Mouse (Mus musculus) left cerebral cortex, adult 2 months (tissue): ENCODE results near the gene Dst. TPM values are rescaled to one million over a fixed set of nuclear protein-coding genes. Genes with fewer than 3 reads are reported as not detected.
"Not testable (repeated sequence)": the region's sequence is repeated elsewhere in the genome, so short reads cannot be mapped to it uniquely, and the experiment has no call there.

Experiments
- DNase-seq, 2 experiments: peaks; one replicate each; pipeline ENCODE4 v3.0.0; 2021 to 2022; ENCODE audit warnings: low spot score in 2 of 2, mixed read lengths in 1 of 2; ENCODE audit errors: extremely low spot score in 1 of 2
- H3K27ac ChIP-seq: fragments of 200-600 bp; 2 replicates; pipeline ENCODE4 v1.8.1; 2022
- H3K4me3 ChIP-seq: fragments of 200-600 bp; 2 replicates; pipeline ENCODE4 v1.8.1; 2022
- CTCF ChIP-seq: fragments of 200-600 bp; IDR thresholded peaks from 2 replicates; pipeline ENCODE4 v1.8.1; 2022; ENCODE audit warnings: antibody characterized with exemption, mild to moderate bottlenecking, moderate library complexity
- intact Hi-C: fragments of 180-260 bp; cut with DNase I; formaldehyde crosslinking; loops from one replicate; pipeline ENCODE4 v1.15.1; 2025
- total RNA-seq, 2 experiments: library from RNA; stranded (reverse); gene quantifications; 2 replicates each; pipeline ENCODE4 v1.2.3; 2021

Gene Dst
- total RNA-seq, 2 experiments from 2014 or later: 264 to 266 TPM

DNA sequence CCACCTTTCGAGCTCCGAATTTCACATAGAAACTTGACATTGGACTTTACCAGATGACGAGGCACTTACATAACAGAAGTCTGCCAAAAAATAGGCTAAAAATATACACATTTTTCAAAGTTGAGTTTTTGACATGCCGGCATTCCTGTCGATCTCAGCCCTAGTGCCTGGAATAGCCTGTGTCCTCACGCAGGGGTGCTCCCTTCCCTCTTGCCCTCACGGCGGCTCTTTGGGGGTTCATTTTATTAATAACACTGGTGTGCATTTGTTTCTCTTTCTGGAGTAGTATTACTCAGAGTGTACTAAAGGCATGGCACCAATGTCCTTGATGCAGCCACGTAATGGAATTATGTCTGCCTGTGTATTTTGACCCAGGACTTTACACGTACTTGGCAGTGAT is 146.9 kb downstream of the Dst start:
- no peak for TF ChIP-seq CTCF
- intact Hi-C loops: loop anchor here (5.0 kb wide), 2 partner anchors 148 to 388 kb away; partner anchors contain the start of genes Bend6, Dst and Prim2
- H3K27ac ChIP-seq: no peak overlapping the region
- no peak for DNase-seq
- no peak overlapping the region for H3K4me3 ChIP-seq

DNA sequence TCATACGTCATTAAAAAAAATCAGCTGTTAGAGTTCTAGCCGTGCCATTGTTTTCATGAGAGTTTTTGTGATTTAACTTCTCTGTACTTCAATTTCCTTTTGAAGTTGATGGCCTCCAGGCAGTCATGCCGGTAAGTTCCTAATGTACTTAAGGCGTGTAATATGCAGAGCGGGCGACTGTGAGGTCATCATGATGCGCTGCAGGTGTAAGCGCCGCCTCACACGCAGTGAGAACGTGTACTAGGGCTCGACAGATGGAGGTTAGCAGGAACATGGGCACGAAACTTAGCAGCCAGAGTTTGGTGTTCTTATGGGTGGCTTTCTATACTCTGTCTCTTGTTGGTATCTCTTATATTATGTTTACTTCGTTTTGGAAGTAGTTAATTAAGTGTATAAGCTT is 148.6 kb downstream of the Dst start:
- Histone ChIP-seq H3K27ac (no peak overlapping the region), H3K4me3 (no peak overlapping the region)
- DNase-seq: no peak
- no peak for TF ChIP-seq CTCF
- intact Hi-C loops: loop anchor here (5.0 kb wide), 1 partner anchor 149 kb away; the partner anchor contains the start of genes Bend6 and Dst

DNA sequence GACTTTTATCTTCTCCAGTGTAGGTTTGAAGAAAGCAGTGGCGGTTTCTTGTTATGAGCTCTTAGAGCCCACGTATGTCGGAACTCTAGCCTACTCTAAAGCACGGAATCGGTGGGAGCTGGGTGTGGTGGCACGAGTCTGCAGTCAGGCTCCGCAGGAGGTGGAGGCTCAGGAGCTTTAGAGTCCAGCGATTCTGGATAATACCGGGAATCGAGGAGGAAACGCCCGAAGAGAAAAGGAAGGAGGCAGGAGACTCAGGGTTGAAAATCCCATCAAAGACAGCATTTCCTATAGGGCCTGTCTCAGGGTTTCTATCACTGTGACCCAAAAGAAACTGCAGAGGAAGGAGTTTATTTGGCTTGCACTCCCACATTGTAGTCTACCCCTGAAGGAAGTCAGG is 151.2 kb downstream of the Dst start:
- TF ChIP-seq CTCF: no peak
- H3K4me3 ChIP-seq: no peak overlapping the region
- no peak for DNase-seq
- intact Hi-C loops: loop anchor here (5.0 kb wide), 1 partner anchor 152 kb away; the partner anchor contains the start of genes Bend6 and Dst
- H3K27ac ChIP-seq: no peak overlapping the region

DNA sequence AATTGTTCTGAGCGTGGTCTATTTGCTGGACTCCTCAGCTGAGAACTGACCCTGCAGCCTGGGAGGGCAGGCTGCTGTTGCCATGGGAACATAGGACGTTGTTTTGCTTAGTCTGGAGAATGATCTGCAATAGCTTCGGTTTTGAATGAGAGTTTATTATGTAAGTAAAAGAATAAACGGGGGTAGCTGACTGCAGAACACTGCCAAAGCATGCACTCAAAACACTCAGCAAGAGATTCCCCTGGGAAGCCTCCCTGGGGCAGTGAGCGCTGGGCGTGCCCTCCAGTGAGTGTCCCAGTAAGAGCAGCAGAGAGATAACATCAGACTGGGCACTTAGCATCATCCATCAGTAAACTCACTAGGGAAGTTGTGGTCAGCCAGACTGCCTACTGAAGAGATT is 152.4 kb downstream of the Dst start:
- DNase-seq: no peak
- Histone ChIP-seq H3K27ac (peak overlapping the region; percentile 29; the same call in 1 of the 2 replicates), H3K4me3 (no peak overlapping the region)
- intact Hi-C loops: loop anchor here (5.0 kb wide), 2 partner anchors 42 to 53 kb away; no protein-coding TSS in a partner anchor
- no peak for TF ChIP-seq CTCF

DNA sequence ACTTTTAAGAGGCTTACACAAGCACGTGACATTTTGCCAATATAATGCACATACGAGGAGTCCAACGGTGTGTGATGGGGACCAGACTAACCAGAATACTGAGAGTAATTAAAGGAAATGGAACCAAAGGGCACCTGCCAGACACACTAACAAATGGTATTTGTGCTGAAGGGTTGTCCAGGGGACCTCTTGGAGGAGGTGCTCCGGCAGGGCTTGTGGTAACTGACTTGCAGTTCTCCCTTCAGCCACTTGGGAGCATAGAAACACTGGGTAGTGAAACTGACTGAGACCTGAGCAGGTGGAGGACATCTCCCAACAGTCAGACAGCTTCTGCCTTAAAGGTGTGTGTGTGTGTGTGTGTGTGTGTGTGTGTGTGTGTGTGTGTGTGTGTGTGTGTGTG is 153.1 kb downstream of the Dst start:
- peak; percentile 66 to 69 for DNase-seq
- peak overlapping the region; percentile 12; the same call in 1 of the 2 replicates for H3K4me3 ChIP-seq
- intact Hi-C loops: loop anchor here (1.0 to 5.0 kb wide), 3 partner anchors 41 to 103 kb away; no protein-coding TSS in a partner anchor
- H3K27ac ChIP-seq: no peak overlapping the region; the same call in 1 of the 2 replicates
- TF ChIP-seq CTCF: peak; percentile 72

DNA sequence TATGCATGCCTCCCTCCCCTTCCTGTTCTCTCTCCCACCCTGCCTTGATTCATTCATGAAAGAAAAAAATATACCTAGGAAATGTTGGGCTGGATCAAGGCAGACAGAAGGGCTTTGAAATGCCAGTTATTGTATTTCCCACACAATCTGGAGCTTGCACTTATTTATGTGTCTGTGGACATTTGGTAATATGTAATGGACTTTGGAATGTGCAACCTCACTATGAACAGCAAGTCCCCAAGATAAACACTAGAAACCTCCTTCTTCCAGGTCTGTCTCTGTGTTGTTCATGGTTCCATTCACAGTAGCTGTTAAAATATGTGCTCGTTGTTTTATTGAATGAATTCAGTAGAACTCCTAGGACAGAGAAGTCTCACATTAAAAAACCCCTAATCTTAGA is 153.8 kb downstream of the Dst start:
- intact Hi-C loops: loop anchor here (1.0 to 5.0 kb wide), 3 partner anchors 40 to 102 kb away; no protein-coding TSS in a partner anchor

DNA sequence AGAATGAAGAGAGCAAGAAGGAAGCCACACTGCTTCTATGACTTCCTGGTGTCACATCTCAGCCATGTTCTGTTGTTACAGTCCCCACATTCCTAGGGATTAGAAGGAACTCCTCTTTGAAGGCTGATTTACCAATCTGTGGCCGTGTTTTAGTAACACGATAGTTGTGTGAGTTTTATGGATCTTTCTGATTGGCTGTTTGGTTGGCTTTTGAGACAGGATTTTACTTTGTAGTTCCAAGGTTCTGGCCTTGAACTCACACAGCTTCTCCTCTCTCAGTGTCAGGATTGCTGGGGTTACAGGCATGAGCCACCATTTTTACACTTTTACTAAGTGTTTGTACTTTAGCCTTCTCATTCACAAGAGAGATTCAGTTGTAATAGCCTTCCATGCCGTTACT is 155.9 kb downstream of the Dst start:
- Histone ChIP-seq H3K4me3 (no peak overlapping the region), H3K27ac (no peak overlapping the region)
- intact Hi-C loops: loop anchor here (5.0 kb wide), 2 partner anchors 38 to 57 kb away; no protein-coding TSS in a partner anchor
- no peak for TF ChIP-seq CTCF
- no peak for DNase-seq

More for the DNA sequence above, 153.8 kb downstream of the Dst start:
- no peak overlapping the region for H3K4me3 ChIP-seq
- no peak for DNase-seq
- no peak overlapping the region for H3K27ac ChIP-seq
- no peak for TF ChIP-seq CTCF

DNA sequence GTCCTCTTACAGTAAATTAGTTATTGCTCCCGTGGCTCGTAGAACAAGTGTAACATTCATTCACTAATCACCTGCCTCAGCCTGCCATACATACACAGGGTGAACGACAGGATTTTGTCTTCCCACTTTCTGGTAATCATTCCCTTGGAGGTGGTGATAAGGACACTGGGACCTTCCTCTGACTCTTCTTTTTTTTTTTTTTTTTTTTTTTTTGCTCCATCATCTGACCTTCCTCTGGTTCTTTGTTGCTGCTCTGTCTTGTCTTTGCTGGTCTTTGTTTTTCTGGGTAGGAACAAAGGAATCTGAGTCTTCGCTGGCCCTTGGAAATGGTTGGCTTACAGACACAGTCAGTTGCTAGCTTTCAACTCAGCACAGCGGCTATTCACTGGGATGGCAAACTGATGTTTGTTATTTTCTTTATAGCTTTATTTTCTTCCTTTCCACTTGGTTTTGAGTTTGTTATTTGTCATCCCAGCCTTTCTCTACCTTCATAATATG is 157.6 kb downstream of the Dst start:
- DNase-seq: no peak
- TF ChIP-seq CTCF: no peak
- H3K4me3 ChIP-seq: no peak overlapping the region
- intact Hi-C loops: no loop called here
- H3K27ac ChIP-seq: no peak overlapping the region

DNA sequence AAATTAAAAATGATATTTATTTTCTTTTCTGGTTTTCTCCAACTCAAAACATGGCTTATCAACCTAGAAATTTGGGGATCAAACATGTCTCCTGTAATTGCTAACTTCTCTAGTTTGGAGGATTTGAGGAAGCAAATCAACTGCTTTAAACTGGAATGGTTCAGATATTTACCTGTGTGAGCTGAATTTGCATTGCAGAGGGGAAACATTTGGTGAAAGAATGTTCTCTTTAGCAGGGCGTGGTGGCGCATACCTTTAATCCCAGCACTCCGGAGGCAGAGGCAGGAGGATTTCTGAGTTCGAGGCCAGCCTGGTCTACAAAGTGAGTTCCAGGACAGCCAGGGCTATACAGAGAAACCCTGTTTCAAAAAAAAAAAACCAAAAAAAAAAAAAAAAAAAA is 158.4 kb downstream of the Dst start:
- intact Hi-C loops, H3K27ac ChIP-seq, DNase-seq, H3K4me3 ChIP-seq: not testable (repeated sequence)

DNA sequence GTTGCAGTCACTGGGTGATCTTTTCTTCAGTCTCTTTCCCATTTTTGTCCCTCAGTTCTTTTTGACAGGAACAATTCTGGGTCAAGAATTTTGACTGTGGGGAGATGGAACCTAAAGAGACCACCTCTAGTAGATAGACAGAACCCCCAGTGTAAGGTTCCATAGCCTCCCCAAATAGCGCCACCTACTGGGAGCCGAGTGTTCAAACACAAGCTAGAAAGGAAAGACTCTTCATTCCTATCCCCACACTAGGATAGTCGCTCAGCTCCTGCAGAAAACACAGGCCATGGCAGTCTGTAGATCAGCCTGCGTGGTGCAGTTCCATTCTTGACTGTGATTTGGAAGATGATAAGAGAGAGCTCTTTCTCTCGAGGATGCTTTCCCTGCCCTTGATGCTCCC is 160.3 kb downstream of the Dst start:
- H3K4me3 ChIP-seq: no peak overlapping the region
- no peak overlapping the region for H3K27ac ChIP-seq
- intact Hi-C loops: no loop called here
- TF ChIP-seq CTCF: peak; percentile 54
- DNase-seq: no peak

DNA sequence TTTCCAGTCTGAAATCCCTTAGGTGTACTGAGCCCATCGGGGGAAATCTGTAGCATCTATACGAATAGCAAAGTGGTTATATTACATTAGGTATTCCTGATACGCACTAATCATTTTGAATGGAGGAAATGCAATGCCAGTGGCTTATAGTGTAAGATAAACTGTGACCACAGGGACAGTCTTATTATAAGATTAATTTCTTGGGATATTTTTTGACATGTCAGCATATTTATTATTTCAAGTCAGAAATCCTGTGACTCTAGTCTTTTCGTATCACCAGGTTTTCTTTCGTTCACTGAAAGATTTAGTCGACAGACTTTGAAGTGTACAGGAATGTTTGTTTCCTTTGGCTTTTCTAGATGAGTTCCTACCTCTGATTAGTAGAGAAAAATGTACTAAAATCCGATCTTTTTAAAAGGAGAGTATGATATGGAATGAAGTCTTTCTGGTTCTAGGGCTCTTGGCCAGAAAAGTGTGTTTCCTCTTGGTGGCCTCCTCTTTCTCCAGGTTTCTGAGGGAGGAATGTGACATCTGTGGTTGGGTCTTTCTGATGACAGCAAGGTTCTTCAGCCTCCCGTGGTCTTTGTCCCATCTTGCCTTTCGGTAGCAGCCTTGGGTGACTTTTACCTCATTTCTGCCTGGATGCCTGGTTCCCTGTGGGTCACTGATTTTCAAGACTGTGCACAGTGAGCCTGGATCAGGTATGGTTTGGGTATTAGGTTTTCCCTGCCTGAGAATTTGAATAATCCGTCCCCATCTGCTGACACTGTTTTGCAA is 161.7 kb downstream of the Dst start:
- TF ChIP-seq CTCF: no peak
- H3K4me3 ChIP-seq: no peak overlapping the region
- intact Hi-C loops: no loop called here
- DNase-seq: no peak
- H3K27ac ChIP-seq: no peak overlapping the region

DNA sequence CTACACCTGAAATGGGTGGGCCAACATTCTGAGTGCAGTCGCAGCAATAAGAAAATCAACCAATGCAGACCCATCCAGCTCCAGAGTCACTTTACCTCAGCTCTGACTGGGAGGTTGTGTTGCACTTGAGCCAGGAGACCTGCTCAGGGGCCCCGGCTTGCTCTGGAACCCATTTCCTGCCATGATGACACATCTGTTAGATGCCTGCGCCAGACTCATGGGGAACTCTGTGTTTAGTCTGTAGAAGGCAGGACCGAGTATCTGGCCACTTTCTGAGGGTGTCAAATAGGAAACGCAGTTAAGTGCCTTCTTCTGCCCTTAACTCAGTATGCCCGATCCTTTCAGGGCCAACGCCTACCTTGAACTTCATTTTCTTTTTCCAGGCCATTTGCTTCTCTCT is 162.4 kb downstream of the Dst start:
- no peak for DNase-seq
- no peak overlapping the region for H3K4me3 ChIP-seq
- no peak for TF ChIP-seq CTCF
- intact Hi-C loops: no loop called here
- H3K27ac ChIP-seq: no peak overlapping the region
